Mouse (Mus musculus): Measurements from ENCODE around the gene Nr4a1.

DNA sequence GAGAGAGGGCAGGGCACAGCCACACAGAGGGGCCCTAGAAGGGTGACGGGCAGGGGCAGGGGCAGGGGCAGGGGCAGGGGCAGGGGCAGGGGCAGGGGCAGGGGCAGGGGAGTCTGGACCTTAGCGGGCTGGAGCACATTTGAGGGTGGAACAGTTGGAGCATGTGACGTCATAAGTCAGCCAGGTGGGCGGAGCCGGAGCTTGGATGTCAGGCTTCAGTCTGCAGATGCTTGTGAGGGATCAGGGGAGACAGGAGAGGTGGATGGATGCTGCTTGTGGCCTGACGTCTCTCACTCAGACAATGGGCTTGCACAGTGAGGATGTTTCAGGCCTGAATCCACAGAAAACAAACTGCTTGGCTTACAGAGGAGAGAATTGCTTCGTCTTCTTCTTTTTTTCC, 44.5 kb downstream of the Nr4a1 start:
- no peak for TF ChIP-seq CTCF (IDR thresholded peaks at IDR 0.05; ENCODE audit: low read depth, low read length)
- no peak for TF ChIP-seq TAL1 (conservative IDR thresholded peaks at IDR 0.05; ENCODE audit: low read depth, low read length)
- no peak for TF ChIP-seq GATA1 (IDR thresholded peaks at IDR 0.05; ENCODE audit: borderline replicate concordance, low read length)
